ENCODE assay signal across 8 mouse cellular contexts in the genomic region with DNA sequence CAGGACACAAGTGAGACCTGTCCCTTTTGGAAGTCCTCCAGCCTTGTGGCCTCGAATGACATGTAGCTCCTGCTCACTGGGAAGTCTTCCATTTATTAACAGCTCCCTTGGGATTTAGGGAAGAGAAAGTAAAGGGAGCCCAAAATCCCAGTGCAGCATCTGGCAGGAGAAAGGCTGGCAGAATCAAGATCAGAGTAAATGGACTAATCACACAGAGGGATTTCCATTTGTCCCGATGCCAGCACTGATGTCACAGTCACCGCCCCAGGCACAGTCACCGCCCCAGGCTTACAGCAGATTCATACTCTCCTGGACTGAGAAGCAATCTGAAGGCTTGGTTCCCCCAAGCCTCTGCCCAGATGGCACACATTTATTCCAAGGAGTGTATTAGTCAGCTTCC.
DNase-seq lines count a peak whose midpoint lies in the region.

No protein-coding gene starts in this region.

- intact Hi-C loops in left cerebral cortex, postnatal 4 days (cut with DNase I): loop anchor here (5.0 kb wide), 1 partner anchor 647 kb away; no protein-coding TSS in a partner anchor

- DNase-seq in adrenal gland, adult (ENCODE audit: inconsistent age in 2 of 2, low spot score in 1 of 2): peak; percentile 12 to 70
- DNase-seq in adrenal gland, postnatal 4 days (ENCODE audit: low spot score in 2 of 2): no peak
- peak; percentile 79 for DNase-seq in left cerebral cortex, postnatal 4 days
- no peak for DNase-seq in left cerebral cortex, adult 18-20 months (ENCODE audit: low spot score in 2 of 2)
- DNase-seq in adrenal gland, postnatal 14 days: peak; percentile 78
- peak; percentile 36 for DNase-seq in kidney, postnatal 10 days
- no peak for DNase-seq in spleen, adult 18-20 months
- DNase-seq in thymus, postnatal 4 days: no peak

Comparison
In these comparisons a context has a peak if more than half of its experiments do, and no peak if none do; other contexts are left out.
1. DNase-seq: peak in adrenal gland, adult (2 of 2), left cerebral cortex, postnatal 4 days (single experiment), adrenal gland, postnatal 14 days (single experiment) and kidney, postnatal 10 days (single experiment); none in adrenal gland, postnatal 4 days (0 of 2), left cerebral cortex, adult 18-20 months (0 of 2), spleen, adult 18-20 months (0 of 2) and thymus, postnatal 4 days (single experiment).